Mouse (Mus musculus): ENCODE results near the gene Ltbp1.

Gene Ltbp1

GRCm38 (mm10) chr17:75066340-75066739 is 61.0 kb downstream of the Ltbp1 start:
- no peak for DNase-seq (ENCODE audit: low spot score)

DNA sequence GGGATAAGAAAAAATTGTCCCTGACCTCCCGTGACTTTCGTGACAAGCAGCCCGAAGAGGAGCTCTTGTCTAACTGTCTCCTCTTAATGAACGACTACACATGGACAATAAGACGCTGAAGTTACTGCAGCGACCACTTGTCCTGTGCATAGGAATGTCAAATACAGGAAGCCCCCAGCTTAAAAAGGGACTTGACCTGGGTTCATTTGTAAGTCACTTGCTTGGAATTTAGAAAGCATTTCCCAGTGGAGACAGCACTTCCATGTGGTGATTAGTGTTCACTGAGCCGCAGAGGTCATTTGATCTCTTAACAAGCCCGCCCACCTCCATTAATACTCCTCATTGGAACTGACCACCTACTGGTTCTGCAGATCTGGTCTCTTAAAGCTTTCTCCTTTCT is 61.9 kb downstream of the Ltbp1 start:
- no peak for DNase-seq (ENCODE audit: low spot score)

DNA sequence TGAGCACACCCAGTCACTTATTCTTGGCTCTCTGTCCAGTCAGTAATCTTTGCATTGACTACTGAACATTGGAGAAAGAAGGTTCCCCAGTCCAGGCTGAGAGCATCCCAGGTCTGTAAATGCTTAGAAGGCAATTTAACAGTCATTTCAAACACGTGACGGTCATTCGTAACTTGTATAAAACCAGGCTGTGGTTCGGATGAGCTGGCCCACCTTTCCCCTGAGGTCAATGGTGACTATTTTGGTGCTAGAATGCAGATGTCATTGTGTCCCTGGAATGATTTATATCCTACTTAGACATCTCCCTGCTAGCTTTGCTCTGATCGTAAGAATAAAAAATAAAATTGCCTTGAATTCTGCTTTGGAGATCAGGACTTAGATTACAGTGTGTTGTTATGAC is 63.9 kb downstream of the Ltbp1 start:
- no peak for DNase-seq (ENCODE audit: low spot score)

GRCm38 (mm10) chr17:75071174-75071573 is 65.8 kb downstream of the Ltbp1 start:
- DNase-seq (ENCODE audit: low spot score): no peak

- no peak for DNase-seq (ENCODE audit: low spot score)
Measured at GRCm38 (mm10) chr17:75071749-75072148, 66.4 kb downstream of the Ltbp1 start.

DNA sequence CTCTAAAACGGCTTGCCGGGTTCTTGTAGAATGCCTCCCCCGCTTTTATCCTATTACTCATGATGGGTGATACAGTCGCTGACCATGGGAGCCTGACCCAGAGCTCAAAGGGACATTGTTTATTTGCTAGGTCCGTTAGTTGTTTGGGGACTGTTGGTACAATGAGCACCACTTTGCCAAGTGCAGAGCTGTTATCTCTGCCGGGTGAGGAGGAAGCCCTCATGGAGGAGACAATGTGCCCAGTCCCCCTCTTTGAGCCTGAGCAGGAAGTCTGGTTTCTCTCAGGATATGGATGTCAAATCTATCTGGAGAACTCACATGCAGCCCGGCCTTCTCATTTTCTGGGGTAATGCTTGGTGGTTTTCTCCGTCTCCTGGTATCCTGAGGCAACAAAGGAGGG is 68.5 kb downstream of the Ltbp1 start:
- DNase-seq (ENCODE audit: low spot score): no peak

DNA sequence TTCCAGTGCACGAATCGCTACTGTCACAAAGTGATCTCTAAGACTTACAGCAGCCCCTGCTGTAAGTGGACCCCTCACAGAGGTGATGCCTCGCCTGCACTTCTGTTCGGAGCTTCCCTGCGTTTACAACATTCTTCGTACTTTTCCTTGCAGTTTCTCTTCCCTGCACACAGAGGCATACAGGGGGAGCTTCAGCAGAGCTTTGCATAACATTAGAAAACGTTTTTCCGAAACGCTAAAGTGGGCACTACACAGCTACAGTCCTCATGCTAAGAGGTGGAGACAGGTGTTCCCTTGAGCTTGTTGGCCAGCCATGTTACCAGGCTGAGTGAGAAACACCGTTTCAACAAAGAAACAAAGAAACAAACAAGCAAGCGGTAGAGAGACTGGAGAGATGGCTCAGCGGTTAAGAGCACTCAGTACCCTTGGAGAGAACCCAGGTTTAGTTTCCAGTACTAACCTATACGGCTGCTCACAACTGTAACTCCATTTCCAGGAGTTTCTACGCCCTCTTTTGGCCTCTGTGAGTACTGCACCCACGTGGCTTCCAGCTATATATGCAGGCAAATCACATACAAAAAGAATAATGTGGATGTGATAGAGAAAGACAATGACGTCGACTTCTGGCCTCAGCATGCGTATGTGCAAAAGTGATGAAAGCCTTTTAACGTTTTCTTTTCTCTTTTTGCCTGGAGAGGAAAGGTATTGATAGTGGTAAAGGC is 69.8 kb downstream of the Ltbp1 start:
- DNase-seq (ENCODE audit: low spot score): no peak

DNA sequence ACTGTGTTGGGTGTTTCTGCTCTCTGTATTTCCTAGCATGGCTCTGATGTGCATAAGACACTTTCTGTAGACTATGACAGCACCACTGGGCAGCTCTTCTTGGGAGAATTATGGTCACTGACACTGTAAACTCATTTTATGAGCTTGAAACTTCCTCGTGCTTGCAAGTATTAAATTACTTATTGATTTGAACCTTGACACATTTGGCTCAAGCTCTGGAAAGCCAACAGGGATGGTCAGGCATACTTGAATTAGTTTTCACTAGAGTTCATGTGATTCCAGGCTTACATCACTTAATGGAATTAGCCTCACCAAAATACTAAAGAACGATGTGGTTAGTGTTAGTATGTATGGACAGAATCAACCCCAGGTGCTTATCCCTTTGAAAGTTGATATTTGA is 76.0 kb downstream of the Ltbp1 start:
- DNase-seq (ENCODE audit: low spot score): no peak

GRCm38 (mm10) chr17:75082449-75082848 is 77.1 kb downstream of the Ltbp1 start:
- no peak for DNase-seq (ENCODE audit: low spot score)

DNA sequence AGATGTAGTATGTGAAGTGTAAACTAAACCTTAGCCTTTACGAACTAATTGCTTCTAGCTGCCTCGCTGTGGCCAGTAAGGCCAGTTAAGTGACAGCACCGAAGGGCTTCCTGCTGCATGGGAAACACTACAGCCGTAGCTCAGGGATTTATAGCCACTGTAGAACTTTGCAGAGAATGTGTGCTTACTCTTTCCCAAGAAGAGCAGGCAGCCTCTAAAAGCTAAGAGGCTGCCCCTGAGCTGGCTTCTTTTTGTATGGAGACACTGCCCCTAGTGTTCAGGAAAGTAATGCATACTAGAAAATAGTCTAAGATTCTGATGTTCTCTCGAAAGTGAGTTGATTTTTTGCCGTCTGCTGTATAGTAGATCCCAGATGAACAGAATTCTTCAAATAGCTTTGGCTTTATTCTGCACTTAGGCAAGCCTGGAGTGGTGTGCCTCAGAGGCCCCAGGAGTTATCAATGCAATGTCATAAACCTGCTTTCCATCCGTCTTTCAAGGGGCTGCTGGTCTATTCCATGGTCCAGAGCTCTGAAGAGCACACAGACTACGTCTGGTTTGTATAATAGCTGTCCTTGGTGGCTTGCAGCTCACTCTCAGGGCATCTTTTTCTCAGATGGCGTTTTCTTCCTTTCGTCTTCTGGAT is 82.1 kb downstream of the Ltbp1 start:
- no peak for DNase-seq (ENCODE audit: low spot score)

DNA sequence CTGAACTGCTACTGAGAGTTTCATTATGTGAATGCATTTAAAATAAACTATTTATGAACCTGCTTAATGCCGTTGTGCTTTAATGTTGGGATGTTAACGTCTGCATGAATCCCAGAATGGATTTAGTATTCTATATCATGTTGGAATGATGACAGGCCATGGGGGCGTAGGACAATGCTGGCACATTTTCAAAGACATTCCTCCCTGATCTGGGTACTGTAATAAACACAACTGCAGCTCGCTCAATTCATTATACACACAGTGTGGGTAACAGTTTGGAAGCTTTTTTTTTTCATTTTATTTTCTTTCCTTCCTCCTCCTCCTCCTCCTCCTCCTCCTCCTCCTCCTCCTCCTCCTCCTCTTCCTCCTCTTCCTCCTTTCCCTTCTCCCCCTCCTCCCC is 82.9 kb downstream of the Ltbp1 start:
- no peak for DNase-seq (ENCODE audit: low spot score)

DNA sequence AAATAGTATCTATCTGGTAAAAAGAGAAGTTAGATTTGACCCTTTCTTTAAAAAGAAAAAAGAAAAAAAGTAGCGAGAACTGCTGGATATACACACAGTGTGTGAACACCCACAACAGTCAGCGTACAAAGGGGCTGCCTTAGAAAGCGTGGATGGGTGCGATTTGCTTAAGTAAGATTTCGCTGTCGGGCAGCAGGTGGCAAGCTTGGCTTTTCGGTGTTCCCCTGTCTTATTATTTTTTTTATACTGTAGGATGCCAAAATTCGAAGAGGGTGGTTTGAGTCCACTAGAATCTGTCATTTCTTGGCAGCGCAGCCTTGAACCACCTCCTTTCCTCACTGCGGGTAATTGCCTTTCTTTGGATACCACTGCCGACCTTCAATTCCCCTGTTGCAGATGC is 83.4 kb downstream of the Ltbp1 start:
- no peak for DNase-seq (ENCODE audit: low spot score)

- DNase-seq (ENCODE audit: low spot score): no peak
Measured at GRCm38 (mm10) chr17:75090556-75090955, 85.2 kb downstream of the Ltbp1 start.

DNA sequence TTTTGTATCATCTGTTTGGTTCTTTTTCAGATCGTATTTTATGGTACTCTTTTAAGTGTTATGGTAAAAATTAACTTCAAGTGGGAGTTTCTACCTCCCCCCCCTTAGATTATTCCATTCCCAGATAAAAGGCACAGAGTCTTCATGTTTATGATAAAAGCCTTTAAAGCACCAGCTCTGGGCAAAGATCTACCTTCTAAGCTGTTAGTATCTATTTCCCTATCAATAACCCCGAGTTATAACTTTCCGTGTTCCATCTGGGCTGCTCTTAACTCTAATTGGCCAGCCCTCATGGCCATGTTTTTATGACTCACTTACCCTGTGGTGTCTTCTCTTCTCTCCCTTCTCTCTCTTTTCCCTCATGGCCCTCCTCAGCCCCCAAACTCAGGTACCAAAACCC is 88.2 kb downstream of the Ltbp1 start:
- DNase-seq (ENCODE audit: low spot score): no peak

DNA sequence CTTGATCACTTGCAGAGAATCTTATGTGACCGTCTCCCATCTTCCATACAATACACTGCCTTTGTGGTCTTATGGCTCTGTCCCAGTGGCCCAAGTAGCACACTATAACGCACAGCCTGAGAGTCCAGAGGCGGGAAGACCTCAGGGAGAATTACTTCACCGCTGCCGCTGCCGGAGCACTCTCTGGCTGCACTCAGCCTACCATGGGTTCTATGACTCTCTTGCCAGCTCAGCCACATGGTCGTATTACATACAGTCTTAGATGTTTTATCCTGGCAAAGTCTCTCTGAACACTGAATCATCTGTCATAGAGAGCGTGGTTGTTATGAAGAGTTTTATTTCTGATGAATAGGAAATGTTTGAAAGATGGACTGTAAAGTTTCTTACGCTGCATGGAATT is 89.2 kb downstream of the Ltbp1 start:
- no peak for DNase-seq (ENCODE audit: low spot score)

GRCm38 (mm10) chr17:75096727-75097126 is 91.4 kb downstream of the Ltbp1 start:
- no peak for DNase-seq (ENCODE audit: low spot score)

GRCm38 (mm10) chr17:75097367-75097766 is 92.0 kb downstream of the Ltbp1 start:
- no peak for DNase-seq (ENCODE audit: low spot score)

DNA sequence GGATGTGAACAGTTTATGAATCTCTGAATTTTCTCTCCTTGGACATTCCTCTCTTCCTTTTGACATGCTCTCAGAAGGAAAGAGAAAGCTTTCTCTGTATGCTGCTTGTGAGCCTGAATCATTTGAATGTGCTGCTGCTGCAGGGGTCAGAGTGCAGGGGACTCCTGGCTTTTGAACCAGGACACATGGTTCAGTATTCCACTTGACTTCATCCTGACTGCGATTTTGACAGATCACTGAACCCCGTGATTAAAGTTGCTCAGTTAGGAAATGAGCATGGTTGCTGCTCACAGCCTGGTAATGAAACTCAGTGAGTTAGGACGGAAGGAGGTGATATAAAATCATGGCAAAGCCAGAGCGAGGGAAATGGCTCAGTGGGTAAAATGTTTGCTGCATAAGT is 95.8 kb downstream of the Ltbp1 start:
- DNase-seq (ENCODE audit: low spot score): no peak

GRCm38 (mm10) chr17:75101994-75102393 is 96.6 kb downstream of the Ltbp1 start:
- no peak for DNase-seq (ENCODE audit: low spot score)

GRCm38 (mm10) chr17:75107412-75107811 is 102.0 kb downstream of the Ltbp1 start:
- no peak for DNase-seq (ENCODE audit: low spot score)

DNA sequence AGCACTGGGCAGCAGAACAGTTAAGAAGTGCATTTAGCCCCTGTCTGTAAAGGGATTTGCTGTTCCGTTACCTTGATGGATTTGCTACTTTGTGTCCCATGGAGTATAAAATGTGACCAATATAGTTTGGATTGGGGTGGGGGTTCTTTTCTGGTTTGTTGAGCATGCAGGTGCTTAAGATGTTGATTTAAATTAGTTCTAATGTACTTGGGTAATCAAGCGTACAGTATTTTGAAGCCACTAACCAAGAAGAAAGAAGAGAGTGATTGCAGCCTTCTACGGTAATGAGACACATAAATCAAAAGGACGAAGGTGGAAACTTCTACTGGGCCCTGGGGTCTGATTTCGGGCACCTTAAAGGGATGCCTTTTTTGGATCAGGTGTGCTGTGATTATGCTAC is 102.5 kb downstream of the Ltbp1 start:
- no peak for DNase-seq (ENCODE audit: low spot score)

- DNase-seq (ENCODE audit: low spot score): no peak
Measured at GRCm38 (mm10) chr17:75109081-75109716, 103.8 kb downstream of the Ltbp1 start.

Data from ovary, adult 18-20 months (tissue).